Mouse (Mus musculus) kidney, postnatal 14 days (tissue): ENCODE data around the gene Olfr215.
A peak's percentile ranks its signal among the peaks of the same experiment; 100 is the strongest.
"Not testable (repeated sequence)": the region's sequence is repeated elsewhere in the genome, so short reads cannot be mapped to it uniquely, and the experiment has no call there.

Source experiments
- DNase-seq: peaks from one replicate; pipeline ENCODE4 v3.0.0; 2022; ENCODE audit warnings: mixed read lengths

The Olfr215 gene

DNA sequence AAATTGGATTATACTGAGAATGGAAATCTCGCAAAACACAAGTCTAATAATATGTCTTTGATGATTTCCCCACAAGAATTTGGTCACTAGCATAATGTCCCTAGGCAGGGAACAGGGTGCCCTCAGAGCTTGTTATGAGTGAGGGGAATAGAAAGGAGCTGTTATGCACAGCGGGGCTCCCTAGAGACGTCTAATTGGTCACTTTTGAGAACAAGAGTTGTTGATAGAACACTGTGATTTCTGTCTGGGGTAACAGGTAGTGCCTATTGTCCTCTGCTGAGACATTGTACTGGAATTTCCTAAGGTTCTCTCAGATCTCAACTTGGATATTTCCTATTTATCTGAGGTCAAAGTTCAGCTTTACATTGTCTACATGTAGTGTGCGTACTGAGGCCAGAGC is at the start of gene Olfr215:
Olfr215 (minus strand) TSS at position 101 of the 400 bp plus-strand sequence.
- no peak for DNase-seq

DNA sequence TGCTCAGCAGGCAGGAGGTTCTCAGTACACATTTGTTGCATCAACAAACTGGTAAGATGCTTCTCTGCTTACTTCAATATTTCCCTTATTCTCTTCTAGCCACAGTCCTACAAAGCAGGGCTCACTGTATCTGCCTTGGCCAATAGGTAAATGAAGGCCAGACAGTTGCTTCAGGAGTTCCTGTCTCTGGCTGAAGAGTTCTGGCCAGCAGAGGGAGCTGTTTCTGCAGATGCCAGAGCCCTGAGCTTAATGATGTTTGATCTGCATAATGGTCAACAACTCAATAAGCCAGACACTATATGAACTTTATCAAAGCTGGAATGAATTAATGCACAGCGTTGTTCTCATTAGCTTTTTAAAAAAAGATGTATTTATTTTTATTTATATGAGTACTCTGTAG is 48.1 kb upstream of the Olfr215 start:
- DNase-seq: peak; percentile 88

DNA sequence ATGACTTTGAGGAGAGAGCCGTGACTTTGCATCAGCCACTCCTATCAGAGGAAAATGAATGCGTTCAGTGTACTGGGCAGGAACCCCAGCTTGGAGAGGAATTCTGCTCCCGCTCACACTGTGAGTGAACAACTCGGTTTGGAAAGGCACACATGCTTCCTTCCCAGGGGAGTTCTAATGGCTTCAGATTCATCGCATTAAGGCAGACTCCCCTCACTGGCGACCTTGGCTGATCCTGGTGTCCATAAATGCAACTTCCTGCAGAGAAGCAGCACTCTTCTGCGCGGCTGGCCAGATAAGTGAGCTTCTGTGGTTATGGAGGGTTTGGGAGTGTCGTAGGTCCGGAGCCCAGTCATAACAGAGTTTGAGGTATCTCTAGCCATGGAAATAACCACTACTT is 45.8 kb upstream of the Olfr215 start:
- no peak for DNase-seq

DNA sequence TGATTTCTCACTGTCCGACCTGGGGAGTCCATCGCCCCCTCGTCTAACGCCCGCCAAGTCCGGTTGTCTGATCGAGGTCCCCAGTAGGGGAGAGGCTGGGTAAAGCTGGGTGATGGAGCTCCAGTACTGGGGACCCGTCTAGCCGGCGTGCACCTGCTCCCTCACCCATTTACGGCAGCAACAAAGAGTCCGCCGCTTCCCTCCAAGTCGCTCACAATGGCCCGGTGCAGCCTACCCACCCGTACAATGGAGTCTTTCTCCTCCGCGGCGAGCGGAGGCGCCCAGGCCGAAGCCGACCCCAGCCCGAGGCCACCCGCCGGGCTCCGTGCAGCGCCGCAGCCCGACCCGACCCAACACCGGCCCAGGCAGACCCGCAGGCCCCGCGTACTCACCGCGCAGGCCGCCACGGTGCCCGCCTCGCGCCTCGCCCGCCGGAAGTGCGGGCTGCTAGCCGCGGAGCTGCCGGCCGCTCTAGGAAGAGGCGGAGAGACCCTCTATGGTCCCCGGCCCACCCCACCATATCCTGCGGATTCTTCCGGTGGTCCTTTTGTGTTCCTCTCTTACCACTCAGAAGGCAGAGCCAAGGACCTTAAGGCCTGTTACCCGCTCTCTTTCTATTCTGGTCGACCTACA is 44.7 kb upstream of the Olfr215 start, which contains the start of gene Zfp422:
Zfp422 (minus strand) TSS at position 461 of the 633 bp plus-strand sequence.
- DNase-seq: peak; percentile 81

- no peak for DNase-seq
Observed at GRCm38 (mm10) chr6:116628095-116628494, 44.1 kb upstream of the Olfr215 start.

- not testable (repeated sequence) for DNase-seq
Observed at GRCm38 (mm10) chr6:116626417-116626816, 42.4 kb upstream of the Olfr215 start.

GRCm38 (mm10) chr6:116621318-116622023 is 37.5 kb upstream of the Olfr215 start:
- DNase-seq: no peak

- no peak for DNase-seq
Observed at GRCm38 (mm10) chr6:116618073-116618472, 34.1 kb upstream of the Olfr215 start.

GRCm38 (mm10) chr6:116615719-116616118 is 31.7 kb upstream of the Olfr215 start:
- DNase-seq: no peak

GRCm38 (mm10) chr6:116607230-116607629 is 23.2 kb upstream of the Olfr215 start:
- DNase-seq: no peak

GRCm38 (mm10) chr6:116600969-116601368 is 17.0 kb upstream of the Olfr215 start:
- DNase-seq: not testable (repeated sequence)

GRCm38 (mm10) chr6:116569834-116570233 is 14.2 kb downstream of the Olfr215 start:
- peak; percentile 41 for DNase-seq

GRCm38 (mm10) chr6:116554952-116555351 is 29.0 kb downstream of the Olfr215 start:
- no peak for DNase-seq

DNA sequence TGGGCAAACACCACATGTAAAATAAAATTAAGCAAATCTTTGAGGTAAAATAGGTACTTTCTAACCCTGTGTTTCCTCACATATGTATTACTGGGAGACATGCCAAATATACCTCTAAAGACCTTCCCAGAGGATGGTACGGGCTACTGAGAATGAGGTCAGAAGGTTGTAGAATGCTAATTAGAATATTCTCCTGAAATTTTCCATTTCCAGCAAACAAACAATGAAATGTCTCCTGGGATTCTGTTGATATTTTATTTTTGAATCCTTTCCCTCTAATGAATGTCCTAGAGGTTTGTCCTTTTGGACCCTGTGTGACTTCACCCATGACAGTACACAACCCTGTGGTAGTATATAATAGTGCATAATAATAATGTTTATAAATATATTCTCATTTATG is 30.1 kb downstream of the Olfr215 start, which contains the start of gene Olfr214:
Olfr214 (plus strand) TSS at position 301 of the 400 bp plus-strand sequence.
- no peak for DNase-seq

- not testable (repeated sequence) for DNase-seq
Observed at GRCm38 (mm10) chr6:116550841-116551240, 33.2 kb downstream of the Olfr215 start, which contains the start of gene Gm5580. TSS of gene Gm5580 (plus strand) at chr6:116551141.

- no peak for DNase-seq
Observed at GRCm38 (mm10) chr6:116542500-116542899, 41.5 kb downstream of the Olfr215 start.

GRCm38 (mm10) chr6:116538156-116538555 is 45.8 kb downstream of the Olfr215 start, which contains the start of gene Olfr213:
TSS of gene Olfr213 (plus strand) at chr6:116538456.
- no peak for DNase-seq
